Mouse (Mus musculus): ENCODE results near the gene Sav1. TPM values are rescaled to one million over a fixed set of nuclear protein-coding genes. Genes with fewer than 3 reads are reported as not detected.

The Sav1 gene
- total and polyA plus RNA-seq, 3 experiments: 13.5 to 23.6 (median 21.3) TPM

GRCm38 (mm10) chr12:70011681-70012080 lies 24.9 kb upstream of the Sav1 start:
- DNase-seq: no peak
- TF ChIP-seq EP300 (IDR thresholded peaks at IDR 0.05; ENCODE audit: insufficient read depth, low read depth, low read length) (no peak), CTCF (IDR thresholded peaks at IDR 0.05) (no peak), POLR2A (IDR thresholded peaks at IDR 0.05; ENCODE audit: insufficient read depth, low read depth, low read length) (no peak)
- intact Hi-C loops (cut with DNase I): no loop called here
- Histone ChIP-seq H3K79me2 (replicated peaks; ENCODE audit: control insufficient read depth, insufficient read depth, low read length) (no peaks in the 10 kb centered on the region), H3K27me3 (ENCODE audit: control insufficient read depth, insufficient read depth, low read length) (no peaks in the 10 kb centered on the region), H3K4me3 (no peak overlapping the region), H3K4me1 (ENCODE audit: control insufficient read depth, insufficient read depth, low read length) (no peaks in the 10 kb centered on the region; the same call in 1 of the 2 replicates), H3K36me3 (ENCODE audit: control insufficient read depth, insufficient read depth, low read length) (peaks cover 2% of the 10 kb centered on the region; the same call in 1 of the 2 replicates), H3K27ac (no peak overlapping the region), H3K9ac (ENCODE audit: low read depth, low read length) (no peak overlapping the region)
- 91% methylated on average over 5 of the region's 5 CpGs for WGBS

GRCm38 (mm10) chr12:70010356-70010755 lies 23.6 kb upstream of the Sav1 start:
- H3K9ac ChIP-seq (ENCODE audit: low read depth, low read length): no peak overlapping the region
- H3K79me2 ChIP-seq (replicated peaks; ENCODE audit: control insufficient read depth, insufficient read depth, low read length): no peaks in the 10 kb centered on the region
- H3K4me3 ChIP-seq: no peak overlapping the region
- H3K27ac ChIP-seq: no peak overlapping the region
- H3K4me1 ChIP-seq (ENCODE audit: control insufficient read depth, insufficient read depth, low read length): no peaks in the 10 kb centered on the region
- TF ChIP-seq POLR2A (IDR thresholded peaks at IDR 0.05; ENCODE audit: insufficient read depth, low read depth, low read length) (no peak), EP300 (IDR thresholded peaks at IDR 0.05; ENCODE audit: insufficient read depth, low read depth, low read length) (no peak)
- WGBS: 92% methylated on average over 4 of the region's 4 CpGs
- DNase-seq: no peak
- intact Hi-C loops (cut with DNase I): no loop called here
- no peaks in the 10 kb centered on the region for H3K36me3 ChIP-seq (ENCODE audit: control insufficient read depth, insufficient read depth, low read length)
- H3K27me3 ChIP-seq (ENCODE audit: control insufficient read depth, insufficient read depth, low read length): no peaks in the 10 kb centered on the region

- Histone ChIP-seq H3K27me3 (ENCODE audit: control insufficient read depth, insufficient read depth, low read length) (no peaks in the 10 kb centered on the region), H3K36me3 (ENCODE audit: control insufficient read depth, insufficient read depth, low read length) (no peaks in the 10 kb centered on the region), H3K79me2 (replicated peaks; ENCODE audit: control insufficient read depth, insufficient read depth, low read length) (no peaks in the 10 kb centered on the region), H3K9ac (ENCODE audit: low read depth, low read length) (no peak overlapping the region), H3K27ac (no peak overlapping the region), H3K4me1 (ENCODE audit: control insufficient read depth, insufficient read depth, low read length) (no peaks in the 10 kb centered on the region), H3K4me3 (no peak overlapping the region)
- DNase-seq: no peak
- TF ChIP-seq POLR2A (IDR thresholded peaks at IDR 0.05; ENCODE audit: insufficient read depth, low read depth, low read length) (no peak), EP300 (IDR thresholded peaks at IDR 0.05; ENCODE audit: insufficient read depth, low read depth, low read length) (no peak), CTCF (IDR thresholded peaks at IDR 0.05) (no peak)
- 39% methylated on average over 4 of the region's 4 CpGs for WGBS
- intact Hi-C loops (cut with DNase I): no loop called here
Measured at GRCm38 (mm10) chr12:70005103-70005502, 18.3 kb upstream of the Sav1 start.

GRCm38 (mm10) chr12:69998186-69998983 lies 11.6 kb upstream of the Sav1 start:
- TF ChIP-seq CTCF (IDR thresholded peaks at IDR 0.05): no peak
- no peak for TF ChIP-seq EP300 (IDR thresholded peaks at IDR 0.05; ENCODE audit: insufficient read depth, low read depth, low read length)
- no peak for TF ChIP-seq POLR2A (IDR thresholded peaks at IDR 0.05; ENCODE audit: insufficient read depth, low read depth, low read length)
- no peaks in the 10 kb centered on the region for H3K79me2 ChIP-seq (replicated peaks; ENCODE audit: control insufficient read depth, insufficient read depth, low read length)
- WGBS: 61% methylated on average over 13 of the region's 13 CpGs

GRCm38 (mm10) chr12:69995382-69995781 lies 8.6 kb upstream of the Sav1 start:
- no peak overlapping the region for H3K27ac ChIP-seq
- no peaks in the 10 kb centered on the region for H3K27me3 ChIP-seq (ENCODE audit: control insufficient read depth, insufficient read depth, low read length)
- H3K4me1 ChIP-seq (ENCODE audit: control insufficient read depth, insufficient read depth, low read length): no peaks in the 10 kb centered on the region
- no peaks in the 10 kb centered on the region for H3K79me2 ChIP-seq (replicated peaks; ENCODE audit: control insufficient read depth, insufficient read depth, low read length)
- no peak overlapping the region for H3K4me3 ChIP-seq
- intact Hi-C loops (cut with DNase I): no loop called here
- no peak for DNase-seq
- 72% methylated on average over 3 of the region's 3 CpGs for WGBS
- TF ChIP-seq EP300 (IDR thresholded peaks at IDR 0.05; ENCODE audit: insufficient read depth, low read depth, low read length) (no peak), CTCF (IDR thresholded peaks at IDR 0.05) (no peak), POLR2A (IDR thresholded peaks at IDR 0.05; ENCODE audit: insufficient read depth, low read depth, low read length) (no peak)
- H3K9ac ChIP-seq (ENCODE audit: low read depth, low read length): no peak overlapping the region
- H3K36me3 ChIP-seq (ENCODE audit: control insufficient read depth, insufficient read depth, low read length): no peaks in the 10 kb centered on the region

More at GRCm38 (mm10) chr12:69998186-69998983, 11.6 kb upstream of the Sav1 start:
- no peaks in the 10 kb centered on the region for H3K4me1 ChIP-seq (ENCODE audit: control insufficient read depth, insufficient read depth, low read length)
- no peak overlapping the region for H3K4me3 ChIP-seq
- H3K9ac ChIP-seq (ENCODE audit: low read depth, low read length): no peak overlapping the region
- DNase-seq: no peak
- intact Hi-C loops (cut with DNase I): no loop called here
- H3K27ac ChIP-seq: no peak overlapping the region
- H3K36me3 ChIP-seq (ENCODE audit: control insufficient read depth, insufficient read depth, low read length): no peaks in the 10 kb centered on the region
- H3K27me3 ChIP-seq (ENCODE audit: control insufficient read depth, insufficient read depth, low read length): no peaks in the 10 kb centered on the region

GRCm38 (mm10) chr12:69986241-69986762 lies 500 bp downstream of the Sav1 start:
- H3K27ac ChIP-seq: peak overlapping the region; percentile 95
- intact Hi-C loops (cut with DNase I): loop anchor here (5.0 kb wide), 2 partner anchors 76 to 161 kb away; no protein-coding TSS in a partner anchor
- peaks cover 5% of the 10 kb centered on the region; the same call in 1 of the 2 replicates for H3K79me2 ChIP-seq (replicated peaks; ENCODE audit: control insufficient read depth, insufficient read depth, low read length)
- no peak for TF ChIP-seq EP300 (IDR thresholded peaks at IDR 0.05; ENCODE audit: insufficient read depth, low read depth, low read length)
- TF ChIP-seq POLR2A (IDR thresholded peaks at IDR 0.05; ENCODE audit: insufficient read depth, low read depth, low read length): no peak
- no peak for TF ChIP-seq CTCF (IDR thresholded peaks at IDR 0.05)
- no peaks in the 10 kb centered on the region for H3K27me3 ChIP-seq (ENCODE audit: control insufficient read depth, insufficient read depth, low read length)
- under 1% methylated on average over 36 of the region's 36 CpGs for WGBS
- H3K4me1 ChIP-seq (ENCODE audit: control insufficient read depth, insufficient read depth, low read length): peaks cover 3% of the 10 kb centered on the region
- peak overlapping the region; percentile 83 for H3K9ac ChIP-seq (ENCODE audit: low read depth, low read length)
- no peak for DNase-seq
- H3K4me3 ChIP-seq: peak overlapping the region; percentile 81
- peaks cover 36% of the 10 kb centered on the region for H3K36me3 ChIP-seq (ENCODE audit: control insufficient read depth, insufficient read depth, low read length)

Data from heart, adult 2 months (tissue).